Mouse (Mus musculus): ENCODE data around the gene Efhb.

Gene Efhb

DNA sequence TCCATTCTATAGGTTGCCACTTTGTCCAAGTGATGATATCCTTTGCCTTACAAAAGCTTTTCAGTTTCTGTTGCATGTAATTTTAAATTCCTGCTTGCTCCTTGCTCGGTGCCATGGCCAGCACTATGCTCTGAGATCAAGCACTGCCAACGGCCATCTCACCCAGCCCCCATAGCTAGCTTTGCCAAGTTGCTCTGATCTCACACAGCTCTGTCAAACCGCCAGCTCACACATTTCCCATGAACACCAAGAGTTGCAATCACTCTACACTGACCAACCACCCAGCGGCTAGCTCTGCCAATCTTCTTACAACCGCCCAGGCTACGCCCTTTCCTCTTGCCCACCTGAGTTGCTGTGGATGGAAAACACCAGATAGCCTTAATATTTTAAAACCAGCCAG lies 99.0 kb downstream of the Efhb start:
- DNase-seq (ENCODE audit: low spot score in 2 of 2): no peak
